Mouse (Mus musculus) left cerebral cortex, postnatal 4 days (tissue): Measurements from ENCODE around the gene Gm20388. TPM values are rescaled to one million over a fixed set of nuclear protein-coding genes. Genes with fewer than 3 reads are reported as not detected.
A peak's percentile ranks its signal among the peaks of the same experiment; 100 is the strongest.

ENCODE experiments used
- DNase-seq: peaks from one replicate; pipeline ENCODE4 v3.0.0-alpha.2; 2022
- intact Hi-C: fragments of 180-260 bp; cut with DNase I; formaldehyde crosslinking; loops from one replicate; pipeline ENCODE4 v1.15.1; 2025
- total RNA-seq, 2 experiments: library from RNA; stranded (reverse); gene quantifications; 2 replicates each; pipeline ENCODE4 v1.2.3; 2021

Gene Gm20388
- total RNA-seq, 2 experiments from 2014 or later: 6.5 to 12.8 TPM

- DNase-seq: peak; percentile 76
- intact Hi-C loops: no loop called here
These were observed 2320.2 kb downstream of the Gm20388 start for GRCm38 (mm10) chr8:122230712-122231337.

GRCm38 (mm10) chr8:122234055-122234454, 2323.4 kb downstream of the Gm20388 start:
- DNase-seq: peak; percentile 63
- intact Hi-C loops: no loop called here

- intact Hi-C loops: no loop called here
- no peak for DNase-seq
These were observed 2325.9 kb downstream of the Gm20388 start for GRCm38 (mm10) chr8:122236521-122236920.

GRCm38 (mm10) chr8:122238225-122238624, 2327.6 kb downstream of the Gm20388 start:
- no peak for DNase-seq
- intact Hi-C loops: no loop called here

GRCm38 (mm10) chr8:122238731-122239130, 2328.1 kb downstream of the Gm20388 start:
- intact Hi-C loops: no loop called here
- DNase-seq: no peak

- peak; percentile 59 for DNase-seq
- intact Hi-C loops: no loop called here
These were observed 2329.8 kb downstream of the Gm20388 start for GRCm38 (mm10) chr8:122240241-122241026.

- no peak for DNase-seq
- intact Hi-C loops: no loop called here
These were observed 2332.7 kb downstream of the Gm20388 start for GRCm38 (mm10) chr8:122243310-122243709.

- intact Hi-C loops: no loop called here
- DNase-seq: no peak
These were observed 2334.5 kb downstream of the Gm20388 start for GRCm38 (mm10) chr8:122245161-122245560.

- intact Hi-C loops: no loop called here
These were observed 2335.9 kb downstream of the Gm20388 start for GRCm38 (mm10) chr8:122246257-122247211.

GRCm38 (mm10) chr8:122251739-122252138, 2341.1 kb downstream of the Gm20388 start:
- no peak for DNase-seq
- intact Hi-C loops: no loop called here

More at GRCm38 (mm10) chr8:122246257-122247211, 2335.9 kb downstream of the Gm20388 start:
- DNase-seq: no peak

- DNase-seq: no peak
- intact Hi-C loops: no loop called here
These were observed 2341.7 kb downstream of the Gm20388 start for GRCm38 (mm10) chr8:122252366-122252765.

GRCm38 (mm10) chr8:122259351-122259750, 2348.7 kb downstream of the Gm20388 start:
- intact Hi-C loops: no loop called here
- peak; percentile 80 for DNase-seq

GRCm38 (mm10) chr8:122260755-122261154, 2350.1 kb downstream of the Gm20388 start:
- DNase-seq: no peak
- intact Hi-C loops: no loop called here

- peak; percentile 55 for DNase-seq
- intact Hi-C loops: no loop called here
These were observed 2352.2 kb downstream of the Gm20388 start for GRCm38 (mm10) chr8:122262835-122263234.

- peak; percentile 78 for DNase-seq
- intact Hi-C loops: no loop called here
These were observed 2353.6 kb downstream of the Gm20388 start for GRCm38 (mm10) chr8:122264243-122264642.

GRCm38 (mm10) chr8:122265522-122265921, 2354.9 kb downstream of the Gm20388 start:
- DNase-seq: no peak
- intact Hi-C loops: loop anchor here (5.0 kb wide), 1 partner anchor 288 kb away; no protein-coding TSS in a partner anchor

GRCm38 (mm10) chr8:122266867-122267266, 2356.2 kb downstream of the Gm20388 start:
- intact Hi-C loops: loop anchor here (5.0 kb wide), 1 partner anchor 290 kb away; no protein-coding TSS in a partner anchor
- peak; percentile 78 for DNase-seq

GRCm38 (mm10) chr8:122268861-122269260, 2358.2 kb downstream of the Gm20388 start:
- DNase-seq: no peak
- intact Hi-C loops: loop anchor here (5.0 kb wide), 1 partner anchor 292 kb away; no protein-coding TSS in a partner anchor

- intact Hi-C loops: loop anchor here (5.0 kb wide), 1 partner anchor 292 kb away; no protein-coding TSS in a partner anchor
- peak; percentile 87 for DNase-seq
These were observed 2358.8 kb downstream of the Gm20388 start for GRCm38 (mm10) chr8:122269404-122269803.

- intact Hi-C loops: no loop called here
- DNase-seq: no peak
These were observed 2359.9 kb downstream of the Gm20388 start for GRCm38 (mm10) chr8:122270555-122270954.
